Mouse (Mus musculus) ZHBTc4 (cell line): Measurements from ENCODE around the gene Mterf4.
A peak's percentile ranks its signal among the peaks of the same experiment; 100 is the strongest.
"Not testable (repeated sequence)": the region's sequence is repeated elsewhere in the genome, so short reads cannot be mapped to it uniquely, and the experiment has no call there.

Experiments
- DNase-seq: peaks from one replicate; pipeline ENCODE4 v3.0.0-alpha.2; 2011; ENCODE audit warnings: low read depth, low spot score

Mterf4 gene

DNA sequence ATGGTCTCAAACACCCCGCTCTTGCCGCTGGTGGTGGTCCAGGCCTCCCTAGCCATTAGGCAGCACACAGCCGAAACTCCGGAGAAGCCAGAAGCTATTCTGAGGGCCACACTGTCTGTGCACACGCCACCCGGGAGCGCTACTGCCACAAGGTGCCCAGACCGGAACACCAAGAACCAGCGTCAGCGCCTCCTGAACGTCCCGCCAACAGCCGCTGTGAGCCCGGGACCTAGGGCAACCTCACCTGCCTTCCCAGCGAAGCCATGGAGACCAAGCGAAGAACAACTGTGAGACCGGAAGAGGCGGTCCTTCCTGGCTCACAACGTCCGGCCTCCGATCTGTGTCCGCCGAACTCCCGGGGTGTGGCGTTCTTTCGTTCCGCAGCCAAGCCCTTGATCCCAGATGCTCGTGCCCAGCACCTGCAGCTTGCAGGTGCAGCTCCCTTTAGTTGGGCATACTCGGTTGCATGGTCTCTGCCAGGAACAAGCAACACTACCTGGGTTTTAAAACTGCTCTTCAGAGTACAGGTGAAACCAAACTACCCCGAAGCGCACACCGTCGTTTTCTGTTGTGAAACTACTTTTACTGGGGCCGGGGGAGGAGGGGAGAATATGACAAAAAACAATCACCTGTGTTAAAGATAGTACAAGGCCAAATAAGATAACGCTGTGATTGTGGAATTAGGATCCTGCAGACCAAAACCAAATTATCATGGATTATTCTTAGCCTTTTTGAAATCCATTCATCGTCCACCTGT is at the start of gene Mterf4:
TSS of gene Mterf4 (minus strand) at position 335 of the 757 bp plus-strand sequence.
- peak; percentile 94 for DNase-seq

DNA sequence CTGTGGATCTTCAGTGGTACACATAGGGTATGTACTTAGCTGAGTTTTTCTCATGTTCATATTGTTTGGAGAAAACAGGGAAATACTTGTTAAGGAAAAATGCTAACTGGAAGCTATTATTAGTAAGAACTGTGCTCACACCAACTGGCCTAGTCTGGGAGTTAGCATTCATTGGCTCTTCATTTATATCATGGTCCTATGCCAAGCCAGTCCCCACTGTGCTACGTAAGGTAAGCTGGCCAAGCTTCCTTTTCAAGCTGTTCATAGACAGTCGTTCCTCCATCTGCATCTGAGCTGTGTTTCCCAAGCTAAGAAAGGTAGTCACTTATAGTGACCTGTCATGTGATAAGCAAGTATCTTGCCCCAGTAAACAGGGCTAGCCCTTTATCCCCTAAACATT is 47.0 kb upstream of the Mterf4 start:
- DNase-seq, result no peak

DNA sequence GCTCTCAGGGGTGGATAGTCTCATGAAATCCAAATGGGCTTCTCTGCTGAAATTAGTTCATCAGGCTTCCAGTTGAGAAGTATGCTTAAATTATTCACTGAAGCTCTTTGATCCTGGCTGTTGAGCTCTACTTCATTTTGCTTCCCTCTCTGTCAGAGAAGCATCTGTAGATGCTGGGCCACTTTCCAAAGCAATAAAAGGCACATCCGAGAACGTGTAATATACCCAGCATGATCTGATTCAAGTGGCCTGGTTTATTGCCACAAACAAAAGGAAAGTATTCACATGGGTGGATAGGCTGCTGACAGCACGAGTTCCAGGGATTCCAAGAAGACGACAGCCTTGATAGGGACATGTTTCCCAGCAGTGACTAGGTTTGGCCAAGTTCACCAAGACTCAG is 44.0 kb upstream of the Mterf4 start:
- DNase-seq, result no peak

DNA sequence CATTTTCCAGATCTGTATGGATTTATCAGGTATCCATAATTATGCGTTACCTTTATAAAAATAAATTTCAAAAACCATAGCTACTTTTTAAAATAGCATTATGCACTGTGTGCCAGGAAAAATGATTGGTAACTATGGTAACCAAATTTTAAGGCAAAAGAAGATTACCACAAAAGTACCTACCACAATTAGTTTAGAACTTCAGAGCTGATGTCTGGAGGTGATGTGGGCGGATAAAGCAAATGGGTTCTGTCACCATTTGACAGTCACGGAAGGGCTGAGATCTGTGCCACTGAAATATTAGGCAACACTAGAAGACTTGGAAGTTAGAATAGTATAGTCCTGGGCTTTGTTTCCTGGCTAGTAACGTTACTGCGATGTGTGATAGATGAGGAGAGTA is 41.5 kb upstream of the Mterf4 start:
- no peak for DNase-seq

DNA sequence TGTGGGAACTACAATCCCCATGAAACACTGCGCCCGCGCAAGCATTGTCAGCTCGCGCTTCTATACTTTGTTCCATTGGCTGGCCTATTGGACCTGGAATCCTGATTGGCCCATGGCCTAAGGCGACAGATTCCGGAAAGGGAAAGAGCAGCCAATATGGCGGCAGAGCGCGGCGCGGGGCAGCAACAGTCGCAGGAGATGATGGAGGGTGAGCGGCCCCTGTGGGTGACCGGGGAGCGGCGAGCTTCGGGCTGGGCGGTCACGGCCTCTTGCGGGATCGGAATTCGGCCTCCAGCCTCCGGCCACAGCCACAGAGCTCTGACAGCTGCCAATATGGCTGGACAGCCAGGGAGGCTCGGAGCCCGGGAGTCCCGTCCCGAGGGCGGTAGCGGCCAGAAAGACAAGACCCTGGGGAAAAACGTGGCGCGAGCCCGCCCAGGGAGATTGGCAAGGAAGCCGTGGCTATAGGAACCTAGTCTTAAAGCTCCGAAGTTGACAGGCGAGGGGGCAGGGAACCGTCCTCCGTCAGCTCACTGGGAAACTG is 37.9 kb upstream of the Mterf4 start:
- DNase-seq, result peak; percentile 98

DNA sequence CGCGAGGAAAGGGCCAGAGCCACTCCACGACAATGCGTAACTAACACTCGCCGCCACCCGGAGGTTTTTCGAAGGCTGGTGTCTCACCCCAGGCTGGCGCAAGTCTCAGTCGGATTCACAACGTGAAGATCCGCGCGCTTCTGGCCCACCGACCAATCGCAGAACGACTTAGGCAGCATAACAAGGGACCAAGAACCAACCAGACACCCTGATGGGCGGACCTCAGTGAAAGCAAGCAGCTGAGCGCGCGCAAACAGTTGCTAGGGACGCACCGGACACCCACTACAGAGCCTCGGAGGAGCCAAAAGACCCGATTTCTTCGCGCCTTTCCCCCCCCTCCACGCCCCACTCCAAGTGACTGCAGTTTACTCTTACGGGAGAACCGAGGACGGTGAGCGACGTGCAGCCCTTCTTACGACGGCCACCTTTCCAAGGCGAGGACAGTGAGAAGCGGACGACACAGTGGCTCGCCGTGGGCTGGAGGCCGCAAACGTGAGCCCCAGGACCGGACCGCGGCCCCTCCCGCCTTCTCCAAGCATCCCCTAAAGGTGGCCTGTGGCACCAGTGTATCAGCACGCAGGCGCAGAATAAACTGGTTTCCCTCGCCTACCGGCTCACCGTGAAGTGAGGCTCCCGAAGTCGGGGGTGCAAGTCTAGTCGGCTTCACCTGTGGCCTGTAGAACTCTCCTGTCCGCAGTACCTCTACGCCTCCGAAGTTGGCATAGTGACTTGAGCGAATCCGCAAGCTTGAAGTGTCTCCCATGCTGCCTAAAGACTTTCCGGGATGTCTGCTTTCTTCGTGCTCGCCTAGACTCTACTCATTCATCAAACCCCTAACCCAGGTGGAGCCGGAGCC is 37.2 kb upstream of the Mterf4 start, which contains the start of the genes Ppp1r7 and Pask:
TSS of gene Ppp1r7 (plus strand) at position 207 of the 856 bp plus-strand sequence.
TSS of gene Pask (minus strand) at position 835 of the 856 bp plus-strand sequence.
- peak; percentile 98 for DNase-seq

DNA sequence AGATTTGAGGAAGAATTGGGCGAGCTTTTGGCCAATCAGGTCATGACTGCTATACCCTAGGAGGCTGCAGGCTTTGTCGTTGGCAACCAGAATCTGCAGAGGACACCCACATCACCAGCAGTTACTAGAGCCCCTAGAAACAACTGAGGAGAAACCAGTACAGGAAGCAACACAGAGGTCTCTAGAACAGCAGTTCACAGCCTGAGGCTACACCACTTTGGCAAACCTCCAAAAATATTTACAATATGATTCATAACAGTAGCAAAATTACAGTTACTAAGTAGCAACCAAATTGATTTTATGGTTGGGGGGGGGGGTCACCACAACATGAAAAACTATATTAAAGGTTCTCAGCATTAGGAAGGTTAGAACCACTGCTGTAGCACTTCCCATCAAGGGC is 28.9 kb upstream of the Mterf4 start:
- DNase-seq, result no peak

DNA sequence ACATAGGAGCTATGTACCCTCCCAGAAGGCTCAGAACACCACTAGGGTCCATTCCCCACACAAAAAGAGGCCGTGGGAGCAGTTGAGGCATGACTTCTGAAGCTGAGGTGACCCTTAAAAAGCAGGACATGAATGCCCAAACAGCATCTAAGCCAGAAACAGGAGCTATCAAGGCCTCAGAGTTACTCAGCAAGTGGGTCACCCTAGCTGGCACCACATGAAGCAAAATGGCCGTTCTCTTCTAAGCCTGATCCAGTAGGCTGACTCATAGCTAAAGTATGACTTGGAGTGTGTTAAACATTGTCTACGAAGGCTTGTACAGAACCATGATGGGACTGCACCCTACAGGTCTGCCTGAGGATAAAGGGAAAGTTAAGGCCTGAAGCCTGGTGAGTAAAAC is 20.7 kb upstream of the Mterf4 start:
- DNase-seq, result no peak

DNA sequence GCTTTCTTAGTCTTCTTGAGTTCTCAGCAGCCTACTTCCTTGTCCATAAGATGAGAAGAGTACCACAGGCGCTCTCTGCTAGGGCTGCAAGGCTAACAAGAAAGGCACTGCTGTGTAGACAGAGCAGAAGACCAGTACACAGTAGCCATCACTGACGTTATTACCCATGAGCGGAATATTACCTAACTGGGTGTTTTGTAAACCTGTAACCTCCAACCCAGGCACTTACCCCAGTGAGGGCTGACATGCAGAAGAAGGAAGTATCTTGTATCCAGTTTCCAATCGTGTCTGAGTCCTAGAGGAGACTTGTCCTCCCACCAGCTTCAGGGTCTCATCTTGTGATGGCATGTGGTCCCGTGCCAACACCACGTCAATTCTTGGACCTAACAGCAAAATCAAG is 18.3 kb upstream of the Mterf4 start:
- DNase-seq, result no peak

DNA sequence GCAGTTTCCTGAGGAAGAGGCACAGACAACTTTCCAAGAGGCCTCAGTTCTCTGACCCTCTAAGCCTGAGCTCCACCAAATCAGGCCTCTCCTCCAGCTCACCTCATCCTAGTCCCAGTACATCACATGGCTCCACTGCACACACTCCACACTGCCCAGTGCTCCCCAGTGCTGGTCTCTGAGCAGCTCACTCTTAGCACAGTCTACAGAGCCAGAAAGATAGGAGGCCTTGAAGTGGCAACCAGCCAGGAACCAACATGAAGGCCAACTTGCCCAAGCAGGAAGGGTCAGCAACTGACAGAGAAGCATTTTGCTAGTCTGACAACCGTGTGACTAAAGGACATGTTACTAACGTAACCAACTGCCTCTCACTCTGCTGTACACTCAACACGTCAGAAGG is 5.1 kb downstream of the Mterf4 start:
- DNase-seq, result no peak

DNA sequence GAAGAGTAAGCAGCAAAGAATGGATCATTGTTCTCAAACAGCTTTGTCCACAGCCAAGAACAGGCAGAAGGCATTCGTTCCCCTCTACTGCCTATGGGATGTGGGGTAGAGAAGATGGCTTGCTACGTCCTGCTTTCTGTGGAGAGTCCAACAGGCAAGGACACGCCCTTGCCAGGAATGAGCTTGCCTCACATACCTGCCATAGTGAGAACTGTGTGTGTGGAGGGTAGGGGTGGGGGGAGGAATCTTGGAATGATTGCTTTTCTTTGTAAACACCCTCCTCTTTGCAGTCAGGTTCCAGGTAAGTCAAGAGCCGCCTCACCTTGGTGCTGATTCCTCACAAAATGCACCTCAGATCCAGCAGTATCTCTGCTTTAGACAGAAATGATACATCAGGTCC is 5.9 kb downstream of the Mterf4 start:
- DNase-seq, result peak; percentile 77

DNA sequence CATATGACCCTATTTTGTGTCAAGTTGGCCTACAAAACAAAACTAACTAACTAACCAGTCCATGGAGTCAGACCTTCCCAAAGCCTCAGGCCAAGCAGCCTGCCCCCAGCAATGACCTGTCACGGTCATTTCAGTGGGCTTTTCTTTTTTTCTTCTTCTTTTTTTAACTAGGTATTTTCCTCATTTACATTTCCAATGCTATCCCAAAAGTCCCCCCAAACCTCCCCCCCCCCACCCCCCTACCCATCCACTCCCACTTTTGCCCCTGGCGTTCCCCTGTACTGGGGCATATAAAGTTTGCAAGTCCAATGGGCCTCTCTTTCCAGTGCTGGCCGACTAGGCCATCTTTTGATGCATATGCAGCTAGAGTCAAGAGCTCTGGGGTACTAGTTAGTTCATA is 11.2 kb downstream of the Mterf4 start:
- not testable (repeated sequence) for DNase-seq

DNA sequence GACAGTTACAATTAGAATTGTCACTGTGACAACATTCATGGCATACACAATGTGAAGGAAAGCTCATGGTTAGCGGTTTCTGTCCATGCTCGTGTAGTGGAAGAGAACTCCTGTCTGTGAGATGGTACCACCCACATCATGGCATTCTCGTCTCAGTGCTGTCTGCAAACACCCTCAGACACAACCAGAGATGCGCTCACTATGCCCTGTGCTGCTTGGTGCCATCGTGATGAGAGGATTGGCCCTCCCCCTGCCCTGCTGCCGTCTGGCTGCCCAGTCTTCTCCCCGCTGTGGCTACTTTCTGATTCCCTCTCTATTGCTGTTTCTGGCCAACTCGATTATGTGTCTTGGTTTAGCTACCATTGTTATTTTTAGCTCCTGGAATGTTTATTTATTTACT is 13.7 kb downstream of the Mterf4 start:
- no peak for DNase-seq

DNA sequence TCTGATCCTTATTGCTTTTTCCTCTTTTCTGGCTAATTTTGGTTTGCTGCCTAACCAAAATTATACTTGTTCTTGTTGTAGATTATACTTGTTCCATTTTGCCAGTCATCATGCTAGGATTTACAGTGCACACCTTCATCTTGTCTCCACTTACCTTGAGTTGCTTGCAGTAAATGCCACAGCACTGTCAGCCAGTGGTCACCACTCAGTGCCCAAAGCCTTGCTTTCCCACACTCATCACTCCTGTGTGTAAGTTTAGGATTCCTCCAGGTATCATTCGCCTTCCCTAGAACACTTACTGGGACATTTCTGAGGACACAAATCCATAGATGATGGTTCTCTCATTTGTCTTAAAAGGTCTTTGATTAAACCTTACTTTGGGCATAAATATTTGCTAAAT is 14.1 kb downstream of the Mterf4 start:
- no peak for DNase-seq

DNA sequence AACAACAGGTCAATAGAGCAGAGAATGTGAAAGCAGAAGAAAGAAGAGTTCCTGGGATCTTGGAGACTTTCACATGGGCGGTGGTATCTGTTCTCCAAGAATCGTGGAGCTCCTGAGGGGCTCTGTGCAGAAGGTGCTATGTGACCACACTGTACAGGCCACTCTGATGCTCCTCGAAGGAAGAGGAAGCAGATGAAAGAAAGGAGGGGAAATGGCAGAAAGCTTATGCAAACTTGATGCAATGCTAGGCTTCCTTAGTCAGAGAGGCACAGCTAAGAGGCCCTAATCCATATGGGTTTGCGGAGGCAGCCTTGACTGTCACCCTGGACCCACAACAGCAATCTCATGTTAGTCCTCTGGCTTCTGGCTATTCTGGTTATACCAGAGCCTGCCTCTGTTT is 14.8 kb downstream of the Mterf4 start:
- DNase-seq, result no peak

DNA sequence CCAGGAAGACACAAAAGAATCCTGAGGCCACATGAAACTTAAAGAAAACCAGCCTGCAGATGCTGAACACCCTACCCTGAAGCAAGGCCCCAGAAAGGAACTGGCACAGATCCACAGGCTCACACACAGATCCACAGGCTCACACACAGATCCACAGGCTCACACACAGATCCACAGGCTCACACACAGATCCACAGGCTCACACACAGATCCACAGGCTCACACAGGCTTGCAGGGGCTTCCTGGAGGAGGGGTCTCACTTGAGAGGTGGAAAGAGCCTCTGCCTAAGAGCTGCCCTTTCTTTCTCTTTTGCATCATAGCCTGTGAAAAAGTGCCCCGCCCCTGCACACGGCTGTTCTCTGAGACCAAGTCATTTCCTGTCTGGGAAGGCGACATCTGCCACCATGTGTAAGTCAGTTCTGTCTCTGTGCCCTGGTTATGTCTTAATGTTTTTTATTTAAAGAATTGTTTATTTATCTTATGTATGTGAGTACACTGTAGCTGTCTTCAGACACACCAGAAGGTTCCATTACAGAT is 16.0 kb downstream of the Mterf4 start:
- DNase-seq, result peak; percentile 15

DNA sequence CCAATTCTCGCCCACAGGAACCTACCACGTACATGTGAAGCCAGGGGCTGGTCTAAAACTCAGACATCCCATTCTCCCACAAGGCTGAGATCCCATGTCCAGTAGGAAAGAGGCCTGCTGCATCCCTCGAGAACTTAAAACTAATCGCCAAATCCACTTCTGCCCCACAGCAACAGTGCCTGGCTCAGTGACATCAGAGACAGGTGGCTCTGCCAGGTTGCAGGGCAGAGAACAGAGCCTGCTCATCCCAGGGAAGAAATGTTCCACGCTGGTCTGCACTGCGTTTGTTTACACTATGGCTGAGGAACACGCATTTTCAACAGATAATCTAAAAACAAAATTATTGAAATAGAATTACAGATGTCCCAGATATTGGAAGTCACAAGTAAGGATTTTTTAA is 28.7 kb downstream of the Mterf4 start:
- DNase-seq, result no peak

DNA sequence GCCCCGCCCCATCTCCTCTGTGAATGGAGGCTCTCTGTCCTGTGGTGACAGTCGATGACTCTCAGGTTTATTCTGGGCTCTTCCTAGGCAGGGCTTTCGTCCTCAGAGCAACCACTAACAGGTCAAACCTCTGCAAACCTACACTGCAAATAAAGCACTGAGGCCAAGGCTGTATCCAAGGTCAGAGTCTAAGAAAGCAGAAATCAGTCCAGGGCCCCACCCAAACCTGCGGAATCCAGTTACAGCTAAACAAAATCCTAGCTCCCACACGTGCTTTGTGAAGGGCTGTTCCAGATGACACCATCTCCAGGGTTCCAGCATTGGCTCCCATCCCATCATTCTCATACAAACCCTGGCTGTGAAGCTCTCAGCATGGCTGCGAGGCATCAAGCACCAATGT is 30.2 kb downstream of the Mterf4 start:
- peak; percentile 92 for DNase-seq

DNA sequence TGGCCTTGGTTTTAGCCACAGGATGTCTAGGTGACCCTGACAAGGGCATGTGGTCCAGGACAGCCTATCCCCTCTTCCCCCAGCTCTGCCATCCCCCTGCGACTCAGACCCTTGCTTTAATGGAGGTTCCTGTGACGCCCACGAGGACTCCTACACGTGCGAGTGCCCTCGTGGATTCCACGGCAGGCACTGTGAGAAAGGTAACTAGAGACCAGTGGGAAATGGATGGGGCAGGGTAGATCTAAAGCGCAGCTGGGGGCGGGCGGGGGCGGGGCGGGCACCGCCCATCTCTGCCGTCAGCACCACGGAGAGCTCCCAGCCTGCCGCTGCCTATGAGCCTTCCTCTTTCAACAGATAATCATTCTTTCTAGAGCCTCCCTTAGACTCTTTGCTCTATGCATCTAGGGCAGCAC is 33.3 kb downstream of the Mterf4 start:
- peak; percentile 74 for DNase-seq

DNA sequence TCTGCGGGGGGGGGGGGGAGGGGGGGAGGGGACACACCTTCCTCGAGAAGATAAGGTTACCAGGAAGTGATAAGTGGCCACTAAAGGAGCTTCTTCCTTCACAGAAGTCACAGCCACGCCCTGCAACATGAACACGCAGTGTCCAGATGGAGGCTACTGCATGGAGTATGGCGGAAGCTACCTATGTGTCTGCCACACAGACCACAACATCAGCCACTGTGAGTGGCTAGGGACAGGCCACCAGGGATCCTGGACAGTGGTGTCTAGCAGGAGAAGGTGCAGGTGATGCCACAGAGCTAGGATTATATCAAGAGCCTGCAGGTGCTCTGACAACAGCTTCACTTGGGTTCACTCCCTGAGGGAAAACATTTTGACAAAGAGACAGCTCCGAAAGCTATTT is 34.0 kb downstream of the Mterf4 start:
- DNase-seq, result no peak

DNA sequence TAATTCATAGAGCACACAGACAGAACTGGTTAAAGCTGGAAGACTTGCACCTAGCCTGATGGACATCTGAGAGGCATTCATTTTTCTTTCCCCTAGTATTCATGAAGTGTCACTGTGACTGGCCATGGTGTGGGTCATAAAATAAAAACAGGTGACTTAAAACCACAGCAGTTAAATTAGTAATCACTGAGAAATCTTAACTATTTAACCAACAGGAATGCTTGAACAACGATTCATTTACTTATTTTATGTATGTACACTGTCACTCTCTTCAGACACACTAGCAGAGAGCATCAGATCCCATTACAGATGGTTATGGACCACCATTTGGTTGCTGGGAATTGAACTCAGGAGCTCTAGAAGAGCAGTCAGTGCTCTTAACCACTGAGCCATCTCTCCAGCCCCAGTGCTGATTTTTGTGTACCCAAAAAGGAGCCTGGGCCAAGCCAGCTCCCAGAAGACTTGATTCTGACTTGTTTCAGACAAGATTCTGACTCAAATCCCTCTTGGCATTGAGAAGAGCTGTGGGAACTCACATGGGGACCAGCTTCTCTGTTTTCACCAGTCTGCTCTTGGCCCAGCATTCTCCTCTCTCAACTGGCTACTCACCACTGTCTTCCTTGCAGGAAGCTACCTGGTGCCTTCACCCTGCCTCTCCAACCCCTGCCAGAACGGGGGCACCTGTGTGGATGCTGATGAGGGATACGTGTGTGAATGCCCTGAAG is 35.0 kb downstream of the Mterf4 start:
- DNase-seq, result no peak

DNA sequence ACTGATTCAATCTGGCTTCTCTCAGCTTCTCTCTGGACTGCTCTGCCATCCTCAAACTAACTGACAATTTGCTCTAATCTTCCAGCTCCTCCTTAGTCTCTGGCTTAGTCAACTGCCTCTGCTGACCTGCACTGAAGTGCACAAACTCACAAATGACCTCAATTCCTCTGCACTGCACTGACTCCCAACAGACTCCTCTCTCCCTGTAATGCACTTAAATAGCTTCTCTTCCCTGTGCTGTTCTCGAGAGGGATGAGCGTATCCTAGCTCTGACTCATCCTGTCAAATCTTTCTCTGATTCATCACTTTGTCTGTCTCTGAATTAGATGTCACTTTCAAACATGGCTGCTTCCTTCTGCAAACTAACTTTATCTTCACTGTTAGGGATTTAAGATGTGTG is 37.5 kb downstream of the Mterf4 start:
- no peak for DNase-seq
